9 mouse cellular contexts compared by ENCODE assay signal in genomic region chr15:86069011-86069791, GRCm38 (mm10). TPM values are rescaled to one million over a fixed set of nuclear protein-coding genes. Genes with fewer than 3 reads are reported as not detected.
DNase-seq lines count a peak whose midpoint lies in the region.
"Had no signal": no experiment of that assay in that cellular context is flagged by ENCODE, and none has a peak within 500 bp of the region (broad histone marks: within the 10 kb centered on the region; RNA-seq: fewer than 3 reads in every experiment).

No protein-coding gene starts in this region.

- peaks cover 7% of the 10 kb centered on the region for H3K36me3 ChIP-seq in megakaryocyte, embryonic 14.5 days (replicated peaks; ENCODE audit: low read length)

- peak; percentile 70 for DNase-seq in cerebellum, adult 9-11 months
- DNase-seq in cerebellum, postnatal 14 days = no peak
- DNase-seq in lung, postnatal 36 days = peak; percentile 69
- DNase-seq in lung, postnatal 10 days = no peak
- DNase-seq in T-cell, adult 2 months (ENCODE audit: low spot score) = peak; percentile 35
- no peak for DNase-seq in gastrocnemius, postnatal 10 days
- no peak for DNase-seq in MN1 (ENCODE audit: low spot score)

- H3K9me3 ChIP-seq in megakaryocyte, embryonic 14.5 days = no peaks in the 10 kb centered on the region
- H3K9me3 ChIP-seq: heart, embryonic 13.5 days had no signal

- H3K4me1 ChIP-seq in megakaryocyte, embryonic 14.5 days = peaks cover 92% of the 10 kb centered on the region

- peak overlapping the region; percentile 40 for H3K4me3 ChIP-seq in megakaryocyte, embryonic 14.5 days (replicated peaks)
- H3K4me3 ChIP-seq: heart, embryonic 13.5 days had no signal

- peaks cover 23% of the 10 kb centered on the region for H3K27me3 ChIP-seq in megakaryocyte, embryonic 14.5 days (replicated peaks)
- H3K27me3 ChIP-seq: heart, embryonic 13.5 days had no signal

RNA-seq across cellular contexts. Expression of gene Gramd4, which starts 11.7 kb away (rescaled TPM):
- 2.2 and 5.0 TPM in 2 replicates for polyA plus RNA-seq in megakaryocyte, embryonic 14.5 days (2012; ENCODE audit: insufficient read depth, low replicate concordance)
- total RNA-seq in gastrocnemius, postnatal 10 days (2021) = 10 to 100 TPM; 11.4 to 11.5 TPM

RNA-seq across cellular contexts. Expression of gene Celsr1, which starts 35.6 kb away (rescaled TPM):
- polyA plus RNA-seq in megakaryocyte, embryonic 14.5 days (2012; ENCODE audit: insufficient read depth, low replicate concordance) = 0.02 and 2.1 TPM in 2 replicates
- under 1 TPM; 0.73 to 0.88 TPM for total RNA-seq in gastrocnemius, postnatal 10 days (2021)

Comparison
In these comparisons a context has a peak if more than half of its experiments do, and no peak if none do; other contexts are left out.
1. DNase-seq: peak in cerebellum, adult 9-11 months (single experiment), lung, postnatal 36 days (single experiment) and T-cell, adult 2 months (single experiment); none in cerebellum, postnatal 14 days (0 of 2), lung, postnatal 10 days (single experiment), gastrocnemius, postnatal 10 days (single experiment) and MN1 (single experiment).